Mouse (Mus musculus): ENCODE results near the gene Npcd.

- TF ChIP-seq CTCF (IDR thresholded peaks at IDR 0.05; ENCODE audit: insufficient read depth, low read depth, low read length) (no peak), POLR2A (IDR thresholded peaks at IDR 0.05; ENCODE audit: insufficient read depth, low read depth, low read length) (no peak)
These were observed 36.4 kb downstream of the Npcd start for GRCm38 (mm10) chr15:79797680-79798079.

Measured in olfactory bulb, adult 2 months (tissue).